Mouse (Mus musculus) intestine, embryonic 16.5 days (tissue): ENCODE measurements around the gene Gmds. TPM values are rescaled to one million over a fixed set of nuclear protein-coding genes. Genes with fewer than 3 reads are reported as not detected.

ENCODE experiments used
- ATAC-seq: fragments of 200-750 bp; cut with Nextera tagmentation; 2 replicates; pipeline ENCODE4 v1.8.0; 2017; ENCODE audit warnings: moderate TSS enrichment, moderate library complexity
- H3K27ac ChIP-seq: fragments of 300-500 bp; sonication (generic); 2 replicates; pipeline ENCODE4 v1.5.1; 2014; ENCODE audit warnings: mild to moderate bottlenecking, low read length
- H3K27me3 ChIP-seq: fragments of 300-500 bp; sonication (generic); replicated peaks from 2 replicates; pipeline ENCODE4 v1.6.1; 2014; ENCODE audit warnings: low read length, control low read depth, mixed read lengths; ENCODE audit not compliant: control insufficient read depth, insufficient read depth
- H3K36me3 ChIP-seq: fragments of 300-500 bp; sonication (generic); 2 replicates; pipeline ENCODE4 v1.6.1; 2014; ENCODE audit warnings: low read length, control low read depth; ENCODE audit not compliant: control insufficient read depth, insufficient read depth
- H3K4me1 ChIP-seq: fragments of 300-500 bp; sonication (generic); 2 replicates; pipeline ENCODE4 v1.6.1; 2014; ENCODE audit warnings: low read length, control low read depth, mixed read lengths; ENCODE audit not compliant: control insufficient read depth, insufficient read depth
- H3K4me2 ChIP-seq: fragments of 300-500 bp; sonication (generic); 2 replicates; pipeline ENCODE4 v1.6.1; 2014; ENCODE audit warnings: low read depth, low read length, control low read depth
- H3K4me3 ChIP-seq: fragments of 300-500 bp; sonication (generic); 2 replicates; pipeline ENCODE4 v1.5.1; 2014; ENCODE audit warnings: mild to moderate bottlenecking, low read length
- H3K9ac ChIP-seq: fragments of 300-500 bp; sonication (generic); 2 replicates; pipeline ENCODE4 v1.6.1; 2014; ENCODE audit warnings: low read depth, low read length
- H3K9me3 ChIP-seq: fragments of 300-500 bp; sonication (generic); 2 replicates; pipeline ENCODE4 v1.6.1; 2016; ENCODE audit warnings: low read length, control low read depth; ENCODE audit not compliant: control insufficient read depth
- whole genome bisulfite sequencing: fragments of 180-500 bp; shearing (Covaris S2); extraction: QIAGEN DNeasy Blood & Tissue Kit; methylation state at CpG from one replicate; pipeline ENCODE4 v1.1.7; 2014; 5-methylcytosine and 5-hydroxymethylcytosine counted together
- polyA plus RNA-seq: library from polyadenylated mRNA; unstranded; fragments of >200 nt; fragmentation: Nextera tagmentation; extraction: Ambion mirVana; gene quantifications from 2 replicates; pipeline ENCODE4 v1.2.1, GENCODE M21; 2015

The Gmds gene
- polyA plus RNA-seq, 1 experiment from 2014 or later, result 210 TPM

- Histone ChIP-seq H3K9ac (no peak overlapping the region), H3K9me3 (no peaks in the 10 kb centered on the region; the same call in 1 of the 2 replicates), H3K27ac (no peak overlapping the region), H3K4me2 (0 out of 2 replicates have a peak overlapping the region, but pooled peaks have one; percentile 33), H3K36me3 (peaks cover 3% of the 10 kb centered on the region; the same call in 1 of the 2 replicates), H3K4me3 (no peak overlapping the region), H3K4me1 (0 out of 2 replicates have a peak, but pooled peaks cover 4% of the 10 kb centered on the region), H3K27me3 (no peaks in the 10 kb centered on the region)
- 24% methylated on average over 12 of the region's 12 CpGs for WGBS
- peak; percentile 66 for ATAC-seq
These were observed 345.9 kb downstream of the Gmds start for GRCm38 (mm10) chr13:31992409-31993201.

GRCm38 (mm10) chr13:31981198-31981597, 357.3 kb downstream of the Gmds start:
- H3K36me3 ChIP-seq, result no peaks in the 10 kb centered on the region
- no peak overlapping the region for H3K27ac ChIP-seq
- H3K27me3 ChIP-seq, result no peaks in the 10 kb centered on the region
- no peak overlapping the region for H3K9ac ChIP-seq
- 93% methylated on average over 1 of the region's 1 CpGs for WGBS
- no peak overlapping the region for H3K4me3 ChIP-seq
- H3K4me2 ChIP-seq, result no peak overlapping the region
- H3K4me1 ChIP-seq, result no peaks in the 10 kb centered on the region
- no peak for ATAC-seq
- H3K9me3 ChIP-seq, result no peaks in the 10 kb centered on the region

DNA sequence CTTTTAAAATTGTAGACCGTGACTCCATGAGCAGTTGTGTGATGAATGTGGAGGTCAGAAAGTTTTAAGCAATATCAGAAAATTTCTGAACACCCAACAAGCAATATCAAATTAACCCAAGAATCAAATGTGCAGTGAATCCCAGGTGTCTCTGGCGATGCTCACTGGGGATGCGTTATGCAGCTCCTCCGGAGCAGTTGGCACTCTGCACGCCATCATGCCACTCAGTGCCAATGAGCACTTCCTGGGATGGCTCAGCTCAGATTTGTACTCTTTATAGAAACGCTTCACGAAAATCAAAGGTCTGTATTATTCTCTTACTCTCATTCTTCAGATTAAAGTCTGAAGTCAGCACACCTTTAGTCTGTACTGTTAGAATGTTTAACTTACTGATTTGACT, 360.4 kb downstream of the Gmds start:
- H3K4me3 ChIP-seq, result no peak overlapping the region
- no peak overlapping the region for H3K9ac ChIP-seq
- no peak overlapping the region for H3K27ac ChIP-seq
- no peaks in the 10 kb centered on the region for H3K4me1 ChIP-seq
- no peaks in the 10 kb centered on the region for H3K9me3 ChIP-seq
- 91% methylated on average over 7 of the region's 7 CpGs for WGBS
- no peak overlapping the region for H3K4me2 ChIP-seq
- no peaks in the 10 kb centered on the region for H3K36me3 ChIP-seq
- no peak for ATAC-seq
- no peaks in the 10 kb centered on the region for H3K27me3 ChIP-seq

DNA sequence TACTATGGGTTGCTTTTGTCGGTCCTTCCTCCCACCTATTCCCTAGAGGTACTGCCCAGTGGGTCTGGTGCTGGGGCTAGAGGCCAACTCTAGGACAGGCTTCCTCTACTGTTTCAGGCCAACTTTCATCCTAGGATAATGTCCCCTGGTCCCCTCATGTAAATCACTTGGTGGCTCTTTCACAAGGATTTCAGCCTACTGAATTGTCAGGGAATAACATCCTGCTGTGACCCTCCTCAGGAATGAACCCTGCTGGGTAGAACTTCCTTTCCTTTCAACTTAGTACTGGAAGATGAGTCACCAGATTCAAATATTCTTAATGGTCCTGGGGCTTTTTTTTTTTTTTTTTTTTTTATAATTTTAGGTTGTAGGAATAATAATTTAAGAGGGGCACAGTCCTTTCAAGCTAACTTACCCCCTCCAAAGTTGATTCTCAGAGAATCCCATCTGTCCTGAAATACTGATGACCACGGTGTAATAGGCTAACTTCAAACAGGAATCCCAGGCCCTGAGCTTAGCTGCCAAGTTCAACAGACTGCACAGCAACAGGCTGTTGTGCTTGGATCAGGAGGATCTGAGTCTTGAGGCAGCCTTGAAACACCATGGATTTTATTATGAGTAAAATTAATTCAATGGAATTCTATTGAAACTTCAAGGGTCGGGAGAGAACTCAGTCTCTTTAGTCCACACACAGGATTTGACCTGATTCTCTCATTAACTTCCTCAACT, 363.6 kb downstream of the Gmds start:
- Histone ChIP-seq H3K9me3 (no peaks in the 10 kb centered on the region), H3K4me3 (no peak overlapping the region), H3K36me3 (no peaks in the 10 kb centered on the region), H3K4me1 (0 out of 2 replicates have a peak, but pooled peaks cover 4% of the 10 kb centered on the region), H3K27me3 (no peaks in the 10 kb centered on the region), H3K4me2 (no peak overlapping the region), H3K27ac (no peak overlapping the region), H3K9ac (no peak overlapping the region)
- 56% methylated on average over 3 of the region's 3 CpGs for WGBS
- no peak for ATAC-seq

DNA sequence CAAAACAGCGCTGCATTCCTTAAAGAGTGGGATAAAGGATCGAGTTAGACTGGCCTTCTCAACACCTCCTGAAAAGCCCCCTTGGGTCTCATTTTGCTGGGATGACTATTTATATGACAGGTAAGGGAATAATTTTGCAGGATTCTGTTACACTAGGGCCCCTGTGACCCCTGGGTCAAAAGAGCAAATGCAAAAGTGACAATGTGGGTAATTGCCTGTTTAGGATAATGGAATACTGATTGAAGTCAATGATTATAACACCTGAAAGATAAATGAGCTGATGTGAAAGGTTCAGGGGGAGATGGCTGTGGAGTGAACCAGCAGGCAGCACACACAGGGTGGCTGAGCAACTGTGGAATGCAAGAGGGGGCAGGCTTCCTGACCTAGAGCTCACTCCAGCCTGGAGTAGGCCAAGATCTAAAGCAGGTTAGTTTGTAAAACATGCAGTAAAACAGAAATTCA, 367.5 kb downstream of the Gmds start:
- Histone ChIP-seq H3K4me3 (no peak overlapping the region), H3K4me2 (no peak overlapping the region), H3K9me3 (no peaks in the 10 kb centered on the region), H3K9ac (no peak overlapping the region), H3K27ac (no peak overlapping the region), H3K4me1 (0 out of 2 replicates have a peak, but pooled peaks cover 4% of the 10 kb centered on the region), H3K27me3 (no peaks in the 10 kb centered on the region), H3K36me3 (no peaks in the 10 kb centered on the region)
- ATAC-seq, result no peak
- 49% methylated on average over 2 of the region's 2 CpGs for WGBS

DNA sequence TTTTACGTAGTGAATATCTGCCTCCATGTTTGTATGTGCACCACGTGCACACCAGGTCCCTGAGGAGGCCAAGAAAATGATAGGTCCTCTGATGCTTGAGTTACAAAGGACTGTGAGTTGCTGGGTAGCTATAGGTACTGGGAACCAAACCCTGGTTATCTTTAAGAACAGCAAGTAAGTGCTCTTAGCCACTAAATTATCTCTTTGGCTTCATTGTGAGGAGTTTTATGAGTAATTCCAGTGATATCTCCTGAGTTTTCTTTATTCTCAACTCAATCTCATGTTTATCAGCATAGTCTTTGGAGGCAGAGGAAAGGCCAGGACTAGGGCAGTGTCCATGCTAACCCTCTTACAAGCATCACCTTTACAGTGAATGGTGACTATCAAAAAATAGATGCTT, 370.3 kb downstream of the Gmds start:
- WGBS, result 90% methylated on average over 2 of the region's 2 CpGs
- no peak for ATAC-seq
- Histone ChIP-seq H3K27me3 (no peaks in the 10 kb centered on the region), H3K4me3 (no peak overlapping the region), H3K4me2 (no peak overlapping the region), H3K27ac (no peak overlapping the region), H3K36me3 (no peaks in the 10 kb centered on the region), H3K9me3 (no peaks in the 10 kb centered on the region), H3K4me1 (0 out of 2 replicates have a peak, but pooled peaks cover 4% of the 10 kb centered on the region), H3K9ac (no peak overlapping the region)

GRCm38 (mm10) chr13:31966931-31967532, 371.5 kb downstream of the Gmds start:
- no peak for ATAC-seq
- Histone ChIP-seq H3K4me2 (no peak overlapping the region), H3K4me1 (0 out of 2 replicates have a peak, but pooled peaks cover 4% of the 10 kb centered on the region), H3K27ac (no peak overlapping the region), H3K9me3 (no peaks in the 10 kb centered on the region), H3K36me3 (no peaks in the 10 kb centered on the region), H3K27me3 (no peaks in the 10 kb centered on the region), H3K9ac (no peak overlapping the region), H3K4me3 (no peak overlapping the region)
- WGBS, result 55% methylated on average over 3 of the region's 3 CpGs

- Histone ChIP-seq H3K4me1 (peaks cover 4% of the 10 kb centered on the region; the same call in 1 of the 2 replicates), H3K4me3 (no peak overlapping the region), H3K9ac (no peak overlapping the region), H3K27ac (no peak overlapping the region), H3K4me2 (no peak overlapping the region), H3K9me3 (no peaks in the 10 kb centered on the region), H3K36me3 (no peaks in the 10 kb centered on the region), H3K27me3 (no peaks in the 10 kb centered on the region)
- WGBS, result 41% methylated on average over 3 of the region's 3 CpGs
- ATAC-seq, result no peak
These were observed 378.0 kb downstream of the Gmds start for GRCm38 (mm10) chr13:31960514-31960913.
